Mouse (Mus musculus) left cerebral cortex, postnatal 4 days (tissue): ENCODE measurements at regions not wholly inside any gene's neighbourhood (a gene's known extent, or its start where the extent isn't known, plus 50 kb on each side); places are given as distances from the start of the nearest gene placed in this dataset.

Experiments
- DNase-seq: peaks from one replicate; pipeline ENCODE4 v3.0.0-alpha.2; 2022
- intact Hi-C: fragments of 180-260 bp; cut with DNase I; formaldehyde crosslinking; loops from one replicate; pipeline ENCODE4 v1.15.1; 2025

DNA sequence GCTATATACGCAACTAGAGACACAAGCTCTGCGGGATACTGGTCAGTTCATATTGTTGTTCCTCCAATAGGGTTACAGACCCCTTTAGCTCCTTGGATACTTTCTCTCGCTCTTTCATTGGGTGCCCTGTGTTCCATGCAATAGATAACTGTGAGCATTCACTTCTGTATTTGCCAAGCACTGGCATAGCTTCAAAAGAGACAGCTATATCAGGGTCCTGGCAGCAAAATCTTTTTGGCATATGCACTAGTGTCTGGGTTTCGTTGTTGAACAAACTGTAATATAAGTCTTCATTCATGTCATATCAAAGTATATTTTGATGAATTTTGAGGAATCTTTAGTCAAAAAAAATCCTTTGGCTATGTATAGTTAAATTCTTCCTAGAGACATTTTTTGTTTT is 307.0 kb upstream of the Cdh7 start:
- intact Hi-C loops, result no loop called here
- DNase-seq, result no peak

DNA sequence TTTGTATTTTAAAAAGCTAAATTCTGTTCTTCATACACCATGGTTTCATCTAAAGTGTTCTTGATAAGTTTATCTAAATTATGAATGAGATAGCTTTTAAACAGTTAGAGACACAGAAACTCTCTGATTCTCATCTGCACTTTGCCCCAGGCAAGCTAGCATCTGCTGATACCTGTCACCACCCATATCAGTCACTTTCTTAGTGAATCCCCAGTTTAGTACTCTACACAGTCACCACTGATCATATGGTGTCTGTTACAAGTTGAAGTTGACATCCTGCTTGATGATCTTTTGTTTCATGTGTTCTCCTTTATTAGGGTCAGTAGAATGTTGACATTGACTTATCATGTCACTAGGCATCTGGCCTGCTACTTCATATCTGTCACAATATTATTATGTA is 259.8 kb upstream of the Cdh7 start:
- intact Hi-C loops, result no loop called here

DNA sequence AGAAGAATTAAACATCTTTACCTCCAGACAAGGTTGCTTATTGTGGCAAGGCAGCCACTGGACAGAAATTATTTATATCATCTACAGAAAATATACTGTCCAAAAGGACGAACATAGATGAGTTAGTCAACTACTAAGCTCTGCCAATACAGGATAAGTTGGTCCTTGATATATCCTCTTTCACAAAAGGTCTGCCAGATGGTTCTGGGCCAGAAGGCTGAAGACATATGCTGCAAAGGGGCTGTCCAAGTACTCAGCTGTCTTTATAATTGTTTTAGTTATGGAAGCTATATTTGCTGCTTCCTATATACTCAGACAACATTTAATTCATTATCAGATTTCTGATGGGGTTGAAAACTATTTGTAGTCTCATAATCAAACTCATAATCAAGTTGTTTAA is 246.2 kb upstream of the Cdh7 start:
- intact Hi-C loops, result no loop called here
- DNase-seq, result peak; percentile 28

More for the DNA sequence above, 259.8 kb upstream of the Cdh7 start:
- DNase-seq, result no peak
